Mouse (Mus musculus) liver, embryonic 15.5 days (tissue): ENCODE results near the gene Ly6g6e. TPM values are rescaled to one million over a fixed set of nuclear protein-coding genes. Genes with fewer than 3 reads are reported as not detected.
"Not testable (repeated sequence)": the region's sequence is repeated elsewhere in the genome, so short reads cannot be mapped to it uniquely, and the experiment has no call there.

Source experiments
- ATAC-seq: fragments of 200-750 bp; cut with Nextera tagmentation; 2 replicates; pipeline ENCODE4 v1.8.0; 2017; ENCODE audit warnings: moderate number of reproducible peaks, mild to moderate bottlenecking, moderate library complexity; ENCODE audit not compliant: insufficient read depth
- H3K27ac ChIP-seq: fragments of 300-500 bp; sonication (generic); replicated peaks from 2 replicates; pipeline ENCODE4 v1.5.1; 2015; ENCODE audit warnings: mild to moderate bottlenecking, inconsistent platforms
- H3K27me3 ChIP-seq: fragments of 300-500 bp; sonication (generic); 2 replicates; pipeline ENCODE4 v1.6.1; 2015; ENCODE audit warnings: mild to moderate bottlenecking, inconsistent platforms
- H3K36me3 ChIP-seq: fragments of 300-500 bp; sonication (generic); replicated peaks from 2 replicates; pipeline ENCODE4 v1.6.1; 2015; ENCODE audit warnings: moderate library complexity, mild to moderate bottlenecking, inconsistent platforms
- H3K4me1 ChIP-seq: fragments of 300-500 bp; sonication (generic); replicated peaks from 2 replicates; pipeline ENCODE4 v1.6.1; 2015; ENCODE audit warnings: inconsistent platforms
- H3K4me2 ChIP-seq: fragments of 300-500 bp; sonication (generic); 2 replicates; pipeline ENCODE4 v1.6.1; 2015; ENCODE audit warnings: moderate library complexity, mild to moderate bottlenecking, inconsistent platforms
- H3K4me3 ChIP-seq: fragments of 300-500 bp; sonication (generic); replicated peaks from 2 replicates; pipeline ENCODE4 v1.5.1; 2015; ENCODE audit warnings: mild to moderate bottlenecking, inconsistent platforms
- H3K9ac ChIP-seq: fragments of 300-500 bp; sonication (generic); 2 replicates; pipeline ENCODE4 v1.6.1; 2015; ENCODE audit warnings: moderate library complexity, mild to moderate bottlenecking, inconsistent platforms
- H3K9me3 ChIP-seq: fragments of 300-500 bp; sonication (generic); replicated peaks from 2 replicates; pipeline ENCODE4 v1.6.1; 2016; ENCODE audit warnings: inconsistent platforms
- WGBS: fragments of 180-500 bp; shearing (Covaris S2); methylation state at CpG from one replicate; pipeline ENCODE4 v1.1.7; 2015; ENCODE audit warnings: mixed read lengths; ENCODE audit not compliant: insufficient replicate concordance; 5-methylcytosine and 5-hydroxymethylcytosine counted together
- polyA plus RNA-seq: library from polyadenylated mRNA; unstranded; fragments of >200 nt; fragmentation: Nextera tagmentation; extraction: Ambion mirVana; gene quantifications from 2 replicates; pipeline ENCODE4 v1.2.1, GENCODE M21; 2015

Ly6g6e gene
- 0.12 and 0.26 TPM in 2 replicates for polyA plus RNA-seq

DNA sequence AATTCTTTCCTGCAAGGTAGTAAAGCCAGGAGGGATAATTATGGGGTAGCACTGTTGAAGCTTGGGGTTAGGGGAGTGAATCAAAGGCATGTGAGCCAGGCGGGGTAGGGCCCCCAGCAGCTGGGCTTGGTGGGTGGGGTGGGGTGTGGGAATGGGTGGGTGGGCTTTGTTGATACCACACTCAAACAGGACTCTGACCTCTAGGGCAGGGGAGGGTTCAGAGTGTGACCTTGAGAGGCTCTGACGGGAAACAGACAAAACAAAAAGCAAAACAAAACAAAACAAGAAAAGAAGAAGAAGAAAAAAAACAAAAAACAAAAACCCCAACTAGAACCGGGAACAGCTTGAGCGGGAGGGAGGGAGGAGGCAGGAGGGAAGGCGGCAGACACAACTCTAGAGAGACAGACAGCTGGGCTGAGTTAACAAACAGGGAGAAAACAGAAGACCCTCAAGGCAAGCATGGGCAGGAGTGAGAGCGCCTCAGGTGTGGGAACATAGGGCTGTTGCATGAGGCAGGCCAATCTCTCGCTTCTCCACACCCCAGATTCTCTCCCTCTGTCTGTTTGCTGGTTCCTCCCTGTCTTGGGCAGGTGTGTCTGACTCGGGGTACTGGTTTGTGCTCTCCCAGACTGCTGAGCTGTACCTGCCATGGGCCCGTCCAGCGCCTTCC is at the start of gene Ly6g6e:
Gene Ly6g6e (plus strand): TSS at position 396 of the 670 bp plus-strand sequence.
- no peak within 1 kb of the TSS for H3K27ac ChIP-seq

DNA sequence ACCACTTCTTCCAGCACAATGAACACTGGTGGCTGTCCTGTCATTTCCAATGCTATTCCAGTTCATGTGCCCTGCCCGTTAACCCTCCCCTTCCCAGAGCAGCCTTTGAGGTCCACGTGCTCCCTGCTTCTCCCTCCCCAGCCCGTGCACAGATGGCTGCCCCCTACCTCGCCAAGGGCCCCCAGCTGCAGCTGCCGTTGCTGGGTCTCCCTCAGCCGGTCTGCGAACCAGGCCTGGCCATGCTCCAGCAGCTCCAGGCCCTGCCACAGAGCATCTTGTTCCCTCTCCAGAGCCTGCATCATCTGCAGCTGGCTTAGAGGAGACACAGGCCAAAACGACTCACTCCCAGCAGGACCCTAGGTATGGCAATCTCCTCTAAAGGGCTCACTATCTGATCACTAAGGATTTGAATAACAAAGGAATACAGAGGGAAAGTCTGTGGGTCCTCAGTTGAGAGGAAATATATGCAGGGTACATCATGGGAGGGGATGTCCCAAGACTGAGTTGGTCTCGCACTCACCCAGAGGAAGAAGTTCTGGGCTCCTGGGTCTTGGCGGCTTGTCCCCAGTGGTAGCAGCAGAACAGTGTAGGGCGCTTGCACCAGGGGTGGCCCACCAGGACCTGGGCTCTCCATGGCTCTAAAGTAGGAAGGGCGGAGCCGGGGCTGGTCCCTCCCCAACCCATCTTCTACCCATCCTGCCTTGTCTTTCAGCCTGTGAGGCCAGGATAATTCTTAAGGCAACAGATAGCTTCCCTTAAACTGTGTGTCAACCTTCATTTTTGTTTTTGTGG is 49.2 kb upstream of the Ly6g6e start, which contains the start of gene Sapcd1:
Gene Sapcd1 (minus strand): TSS at position 740 of the 792 bp plus-strand sequence.
- Histone ChIP-seq H3K4me2 (no peak within 1 kb of the TSS), H3K27ac (no peak within 1 kb of the TSS), H3K4me3 (no peak within 1 kb of the TSS), H3K4me1 (peaks cover 71% of the 10 kb centered on the region), H3K9ac (no peak within 1 kb of the TSS), H3K9me3 (no peaks in the 10 kb centered on the region), H3K27me3 (no peaks in the 10 kb centered on the region), H3K36me3 (no peaks in the 10 kb centered on the region)
- no peak for ATAC-seq
- WGBS = 52% methylated on average over 13 of the region's 13 CpGs

More for the DNA sequence above, at the start of gene Ly6g6e:
- no peak for ATAC-seq
- peaks cover 30% of the 10 kb centered on the region for H3K27me3 ChIP-seq
- no peaks in the 10 kb centered on the region for H3K36me3 ChIP-seq
- H3K9me3 ChIP-seq = no peaks in the 10 kb centered on the region
- 33% methylated on average over 10 of the region's 10 CpGs for WGBS
- peaks cover 46% of the 10 kb centered on the region for H3K4me1 ChIP-seq
- peak within 1 kb of the TSS; percentile 29 for H3K4me2 ChIP-seq
- no peak within 1 kb of the TSS for H3K4me3 ChIP-seq
- H3K9ac ChIP-seq = no peak within 1 kb of the TSS

DNA sequence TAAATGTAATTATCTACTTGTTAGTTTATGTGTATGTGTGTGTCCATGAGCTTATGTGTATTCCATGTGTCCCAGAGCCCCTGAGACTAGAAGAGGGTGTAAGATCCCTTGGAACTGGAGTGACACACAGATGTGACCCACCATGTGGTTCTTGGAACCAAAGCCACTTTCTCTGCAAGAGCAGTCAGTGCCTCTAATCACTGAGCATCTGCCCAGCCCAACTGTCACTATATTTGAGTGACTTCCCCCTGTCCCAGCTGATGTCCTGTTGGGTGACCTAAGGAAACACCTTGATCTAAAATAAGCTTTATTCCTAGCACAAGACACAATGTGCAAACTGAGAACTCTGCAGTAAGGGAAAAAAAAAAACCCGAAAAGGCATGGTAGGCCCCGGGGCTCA is 48.4 kb upstream of the Ly6g6e start:
- H3K4me1 ChIP-seq = peaks cover 65% of the 10 kb centered on the region
- no peak for ATAC-seq
- H3K36me3 ChIP-seq = no peaks in the 10 kb centered on the region
- H3K4me3 ChIP-seq = no peak overlapping the region
- no peak overlapping the region for H3K27ac ChIP-seq
- no peaks in the 10 kb centered on the region for H3K27me3 ChIP-seq
- H3K9me3 ChIP-seq = no peaks in the 10 kb centered on the region
- no peak overlapping the region for H3K4me2 ChIP-seq
- H3K9ac ChIP-seq = no peak overlapping the region
- WGBS = 54% methylated on average over 2 of the region's 2 CpGs

DNA sequence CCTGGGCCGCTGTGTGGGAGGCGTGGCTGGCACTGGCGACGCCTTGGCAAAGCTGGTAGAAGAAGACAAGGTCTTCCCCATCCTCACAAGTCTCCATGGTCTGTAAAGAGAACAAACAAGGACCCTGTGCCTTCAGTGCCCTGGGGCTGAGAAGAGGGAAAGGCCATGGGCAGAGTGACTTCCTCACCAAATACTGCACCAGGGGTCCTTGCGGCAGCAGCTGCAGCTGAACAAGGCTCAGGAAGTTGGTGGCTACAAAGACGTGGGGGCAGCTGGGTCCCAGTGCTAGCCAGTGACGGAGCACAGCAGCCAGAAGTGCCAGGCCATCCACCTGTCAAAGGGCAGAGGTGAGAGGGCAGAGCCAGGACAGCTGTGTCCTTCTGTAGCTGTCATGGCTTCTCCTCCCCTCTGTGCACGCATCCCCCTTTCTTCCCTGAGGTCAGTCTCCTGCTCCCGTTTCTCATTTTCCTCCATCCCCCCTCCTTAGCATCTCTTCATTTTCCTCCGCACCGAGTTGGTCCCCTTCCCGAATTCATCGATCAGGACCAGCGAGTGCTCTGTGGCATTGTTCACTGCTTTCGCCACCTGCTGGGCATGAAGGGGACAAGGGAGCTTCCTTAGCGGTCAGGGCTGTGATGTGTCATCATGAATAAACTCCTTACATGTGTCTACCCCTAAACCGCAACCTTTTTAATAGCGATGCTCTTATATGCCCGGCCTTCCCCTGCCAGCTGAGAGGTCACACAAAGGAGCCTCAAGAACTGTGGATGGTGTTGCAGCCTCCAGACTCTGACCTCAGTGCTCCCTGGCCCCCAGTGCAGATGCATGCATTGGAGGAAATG is 46.8 kb upstream of the Ly6g6e start:
- Histone ChIP-seq H3K27ac (no peak overlapping the region), H3K9ac (0 out of 2 replicates have a peak overlapping the region, but pooled peaks have one; percentile 10), H3K4me1 (peaks cover 52% of the 10 kb centered on the region), H3K27me3 (no peaks in the 10 kb centered on the region), H3K4me2 (no peak overlapping the region), H3K9me3 (no peaks in the 10 kb centered on the region), H3K36me3 (no peaks in the 10 kb centered on the region), H3K4me3 (no peak overlapping the region)
- 33% methylated on average over 19 of the region's 19 CpGs for WGBS
- ATAC-seq = no peak

DNA sequence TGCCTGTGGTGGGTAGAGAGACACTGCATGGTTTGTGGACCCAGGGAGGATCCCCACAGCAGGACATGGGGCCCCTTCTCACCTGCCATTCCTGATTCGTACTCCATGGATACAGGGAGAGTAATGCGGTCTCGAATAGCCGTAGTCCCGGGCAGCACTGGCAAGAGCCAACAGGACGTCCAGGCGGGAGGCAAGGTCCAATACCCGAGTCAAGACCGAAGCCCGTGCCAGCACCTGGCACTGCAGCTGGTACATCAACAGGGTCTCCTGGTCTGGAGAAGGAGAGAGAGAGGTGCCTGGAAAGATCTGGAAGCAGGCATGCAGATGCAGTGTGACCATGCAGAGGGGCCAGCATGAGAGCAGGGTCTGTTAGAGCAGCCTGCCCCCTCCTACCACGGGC is 45.4 kb upstream of the Ly6g6e start:
- H3K4me3 ChIP-seq = no peak overlapping the region
- H3K4me1 ChIP-seq = peaks cover 47% of the 10 kb centered on the region
- H3K9me3 ChIP-seq = no peaks in the 10 kb centered on the region
- no peaks in the 10 kb centered on the region for H3K36me3 ChIP-seq
- no peak for ATAC-seq
- H3K27ac ChIP-seq = no peak overlapping the region
- H3K27me3 ChIP-seq = no peaks in the 10 kb centered on the region
- no peak overlapping the region for H3K4me2 ChIP-seq
- no peak overlapping the region for H3K9ac ChIP-seq
- 87% methylated on average over 11 of the region's 11 CpGs for WGBS

DNA sequence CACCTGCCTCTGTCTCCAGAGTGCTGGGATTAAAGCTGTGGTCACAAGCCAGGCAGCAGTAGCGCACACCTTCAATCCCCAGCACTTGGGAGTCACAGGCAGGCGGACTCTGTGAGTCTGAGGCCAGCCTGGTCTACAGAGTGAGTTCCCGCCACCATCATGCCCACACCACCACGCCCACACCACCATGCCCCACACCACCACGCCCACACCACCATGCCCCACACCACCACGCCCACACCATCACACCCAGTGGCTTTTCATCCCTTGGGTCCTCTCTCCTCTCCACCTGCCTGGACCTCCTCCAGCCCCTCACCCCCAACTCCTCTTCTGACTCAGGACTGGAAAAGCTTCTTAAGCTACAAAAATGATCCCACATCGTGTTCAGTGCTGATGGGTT is 44.8 kb upstream of the Ly6g6e start:
- no peaks in the 10 kb centered on the region for H3K9me3 ChIP-seq
- no peaks in the 10 kb centered on the region for H3K36me3 ChIP-seq
- H3K4me2 ChIP-seq = no peak overlapping the region
- H3K4me1 ChIP-seq = peaks cover 47% of the 10 kb centered on the region
- no peak overlapping the region for H3K9ac ChIP-seq
- 64% methylated on average over 7 of the region's 7 CpGs for WGBS
- ATAC-seq = no peak; the same call in 1 of the 2 replicates
- no peak overlapping the region for H3K4me3 ChIP-seq
- no peak overlapping the region for H3K27ac ChIP-seq
- H3K27me3 ChIP-seq = no peaks in the 10 kb centered on the region

DNA sequence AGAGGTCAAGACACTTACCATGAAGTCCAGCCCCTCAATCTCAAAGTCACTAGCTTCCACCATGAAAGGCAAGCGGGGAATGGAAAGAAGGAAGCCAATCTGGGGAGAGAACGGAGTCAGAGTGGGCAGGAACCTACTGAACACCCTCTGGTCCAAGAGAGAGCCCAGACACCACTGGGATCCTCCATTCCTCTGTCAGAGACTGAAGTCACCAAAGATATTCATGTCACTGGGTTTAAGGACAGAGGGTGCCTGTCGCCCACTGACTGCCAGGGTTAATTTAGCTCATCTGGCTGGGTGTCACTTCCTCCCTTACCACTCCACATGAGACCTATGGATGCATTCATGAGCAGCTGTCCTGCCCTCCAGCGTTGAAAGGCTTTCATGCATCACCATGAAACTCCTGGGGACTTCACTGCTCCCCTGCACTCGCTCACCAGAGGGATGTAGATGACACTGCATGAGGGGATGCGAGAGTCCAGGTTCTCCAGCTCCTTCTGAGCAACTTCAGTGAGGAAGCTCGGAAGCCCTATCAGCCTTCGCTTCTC is 44.3 kb upstream of the Ly6g6e start:
- Histone ChIP-seq H3K4me2 (no peak overlapping the region), H3K4me3 (no peak overlapping the region), H3K9me3 (no peaks in the 10 kb centered on the region), H3K27ac (no peak overlapping the region), H3K9ac (no peak overlapping the region), H3K36me3 (no peaks in the 10 kb centered on the region), H3K27me3 (no peaks in the 10 kb centered on the region), H3K4me1 (peaks cover 44% of the 10 kb centered on the region)
- no peak for ATAC-seq
- WGBS = 65% methylated on average over 8 of the region's 8 CpGs

DNA sequence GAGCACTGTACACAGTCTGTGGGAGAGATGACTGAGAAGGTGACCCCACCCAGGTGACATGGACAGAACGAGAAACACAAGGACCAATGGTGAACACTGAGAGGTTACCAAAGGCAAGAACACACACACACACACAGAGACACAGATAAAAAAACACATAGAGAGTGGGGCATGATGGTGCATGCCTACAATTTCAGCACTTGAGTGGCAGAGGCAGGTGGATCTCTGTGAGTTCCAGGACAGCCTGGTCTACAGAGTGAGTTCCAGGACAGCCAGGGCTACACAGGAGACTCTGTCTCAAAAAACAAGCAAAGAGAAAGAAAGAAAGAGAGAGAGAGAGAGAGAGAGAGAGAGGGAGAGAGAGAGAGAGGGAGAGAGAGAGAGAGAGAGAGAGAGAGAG is 43.0 kb upstream of the Ly6g6e start:
- H3K36me3 ChIP-seq, H3K9me3 ChIP-seq, ATAC-seq, H3K27ac ChIP-seq, H3K4me2 ChIP-seq, H3K9ac ChIP-seq, H3K27me3 ChIP-seq, H3K4me3 ChIP-seq: not testable (repeated sequence)
- peaks cover 34% of the 10 kb centered on the region for H3K4me1 ChIP-seq
- 38% methylated on average over 1 of the region's 1 CpGs for WGBS

DNA sequence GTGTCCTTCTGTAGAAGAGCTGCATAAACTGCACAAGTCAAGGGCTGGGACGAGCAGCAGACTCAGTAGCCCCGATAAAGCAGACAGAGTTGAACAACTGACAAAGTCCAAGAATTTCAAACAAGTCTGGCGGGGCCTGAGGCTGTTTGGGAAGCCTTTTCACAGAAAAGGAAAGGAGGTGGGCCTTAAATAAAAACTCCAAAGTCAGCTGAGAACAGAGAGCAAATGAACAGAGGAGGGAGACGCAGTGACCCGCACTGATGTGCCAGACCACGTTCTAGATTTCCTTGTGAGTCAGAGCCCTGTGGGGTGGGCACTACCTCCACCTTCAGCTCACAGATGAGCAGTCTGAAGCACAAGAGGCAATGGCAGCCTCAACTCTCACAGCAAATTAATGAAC is 41.8 kb upstream of the Ly6g6e start:
- Histone ChIP-seq H3K27me3 (no peaks in the 10 kb centered on the region), H3K9ac (no peak overlapping the region), H3K4me2 (no peak overlapping the region), H3K36me3 (no peaks in the 10 kb centered on the region), H3K27ac (no peak overlapping the region), H3K4me1 (peaks cover 25% of the 10 kb centered on the region), H3K9me3 (no peaks in the 10 kb centered on the region), H3K4me3 (no peak overlapping the region)
- WGBS = 58% methylated on average over 6 of the region's 6 CpGs
- no peak for ATAC-seq

DNA sequence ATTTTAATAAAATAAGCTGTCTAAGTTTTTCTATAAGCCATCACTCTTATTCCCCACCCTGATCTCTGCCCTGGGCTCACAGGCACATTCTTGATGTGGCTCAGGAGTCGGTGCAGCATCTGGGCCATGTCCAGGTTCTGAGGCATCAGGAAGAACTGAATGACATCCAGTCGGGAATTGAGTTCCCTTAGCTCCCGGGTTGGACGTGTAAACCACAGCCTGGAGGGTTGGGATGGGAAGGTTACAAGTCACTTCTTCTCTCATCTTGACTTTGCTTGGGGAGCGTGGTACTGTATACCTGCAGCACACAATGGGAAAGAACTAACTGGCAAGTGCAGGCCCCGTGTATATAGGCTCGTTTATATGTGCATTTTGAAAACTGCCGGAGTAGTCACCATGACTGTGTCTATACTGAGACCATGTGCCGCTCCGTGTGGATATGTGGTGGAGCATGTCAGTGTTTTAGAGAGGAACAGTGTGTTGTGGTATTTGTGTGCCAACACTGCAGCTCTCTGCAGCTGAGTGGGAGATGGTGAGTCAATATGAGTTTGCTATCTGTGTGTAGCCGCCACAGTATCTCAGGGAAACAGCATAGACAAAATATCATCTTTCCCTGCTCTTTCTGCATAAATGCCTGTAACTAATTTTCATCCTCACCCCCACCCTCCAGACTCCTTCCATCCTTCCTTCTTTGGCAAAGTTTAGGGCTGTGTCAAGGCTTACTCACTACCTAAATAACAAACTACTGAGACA is 37.4 kb upstream of the Ly6g6e start:
- Histone ChIP-seq H3K9ac (no peak overlapping the region), H3K27ac (no peak overlapping the region), H3K4me1 (peaks cover 28% of the 10 kb centered on the region), H3K36me3 (no peaks in the 10 kb centered on the region), H3K27me3 (no peaks in the 10 kb centered on the region), H3K4me2 (no peak overlapping the region), H3K4me3 (no peak overlapping the region), H3K9me3 (no peaks in the 10 kb centered on the region)
- no peak for ATAC-seq
- WGBS = 79% methylated on average over 11 of the region's 11 CpGs
